Mouse (Mus musculus): ENCODE data around the gene Tshr. TPM values are rescaled to one million over a fixed set of nuclear protein-coding genes. Genes with fewer than 3 reads are reported as not detected.

Tshr gene
- polyA plus RNA-seq, 1 experiment from 2014 or later: not detected

DNA sequence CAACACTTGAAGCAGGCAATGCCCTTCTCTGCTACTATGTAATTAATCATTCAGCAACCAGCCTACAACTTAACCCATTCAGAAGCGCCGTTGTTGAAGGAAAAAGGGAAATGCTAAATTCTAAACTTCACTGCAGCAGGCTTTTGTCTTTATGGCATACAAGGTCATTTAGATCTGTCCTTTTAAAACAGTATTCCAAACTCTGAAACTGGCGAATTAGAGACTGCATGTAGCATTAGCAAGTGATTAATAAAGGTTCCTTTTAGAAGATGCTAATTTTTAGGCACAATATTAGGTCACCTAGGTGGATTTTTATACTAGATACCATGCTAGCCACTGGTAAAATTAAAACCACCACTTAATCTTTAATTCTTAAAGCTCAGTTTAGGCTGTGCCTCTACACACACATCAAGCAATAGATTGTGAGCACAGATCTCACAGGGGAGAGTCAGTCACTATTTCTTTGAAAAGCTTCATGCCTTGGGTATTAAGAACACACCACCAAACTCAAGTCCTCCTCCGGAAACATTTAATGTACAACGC lies 203.2 kb downstream of the Tshr start:
- H3K36me3 ChIP-seq (ENCODE audit: inconsistent target): peaks cover 10% of the 10 kb centered on the region; the same call in 1 of the 2 replicates
- peak overlapping the region; percentile 75 for H3K4me3 ChIP-seq (ENCODE audit: inconsistent target)
- 5% methylated on average over 5 of the region's 5 CpGs for WGBS (ENCODE audit: missing documents)
- H3K79me2 ChIP-seq (ENCODE audit: inconsistent target): peaks cover 59% of the 10 kb centered on the region
- H3K27ac ChIP-seq: peak overlapping the region; percentile 91

DNA sequence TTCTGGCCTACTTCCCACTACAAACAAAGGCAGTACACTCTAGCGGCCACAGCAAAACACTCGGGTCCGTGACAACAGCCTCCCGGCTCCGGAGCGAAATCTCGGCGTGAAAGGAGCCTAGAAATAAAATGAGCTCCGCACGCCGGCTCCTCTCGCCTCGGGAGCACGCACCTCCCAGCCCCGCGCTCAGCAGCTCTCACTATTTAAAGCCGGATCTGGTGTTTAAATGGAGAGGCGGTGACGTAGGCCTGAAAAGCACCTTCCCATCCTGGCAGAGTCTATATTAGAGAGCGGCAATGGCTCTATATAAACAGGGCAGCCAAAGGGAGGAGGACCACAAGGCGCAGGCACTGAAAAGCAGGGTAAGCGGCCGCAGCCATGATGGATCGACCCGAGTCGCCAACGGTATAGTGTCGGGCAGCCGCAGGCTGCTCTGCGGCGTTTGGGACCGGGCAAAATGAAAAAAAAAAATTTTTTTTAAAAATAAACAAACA lies 203.9 kb downstream of the Tshr start:
- H3K4me3 ChIP-seq (ENCODE audit: inconsistent target): peak overlapping the region; percentile 75
- H3K79me2 ChIP-seq (ENCODE audit: inconsistent target): peaks cover 52% of the 10 kb centered on the region
- peaks cover 9% of the 10 kb centered on the region; the same call in 1 of the 2 replicates for H3K36me3 ChIP-seq (ENCODE audit: inconsistent target)
- WGBS (ENCODE audit: missing documents): 2% methylated on average over 32 of the region's 32 CpGs
- H3K27ac ChIP-seq: peak overlapping the region; percentile 91

DNA sequence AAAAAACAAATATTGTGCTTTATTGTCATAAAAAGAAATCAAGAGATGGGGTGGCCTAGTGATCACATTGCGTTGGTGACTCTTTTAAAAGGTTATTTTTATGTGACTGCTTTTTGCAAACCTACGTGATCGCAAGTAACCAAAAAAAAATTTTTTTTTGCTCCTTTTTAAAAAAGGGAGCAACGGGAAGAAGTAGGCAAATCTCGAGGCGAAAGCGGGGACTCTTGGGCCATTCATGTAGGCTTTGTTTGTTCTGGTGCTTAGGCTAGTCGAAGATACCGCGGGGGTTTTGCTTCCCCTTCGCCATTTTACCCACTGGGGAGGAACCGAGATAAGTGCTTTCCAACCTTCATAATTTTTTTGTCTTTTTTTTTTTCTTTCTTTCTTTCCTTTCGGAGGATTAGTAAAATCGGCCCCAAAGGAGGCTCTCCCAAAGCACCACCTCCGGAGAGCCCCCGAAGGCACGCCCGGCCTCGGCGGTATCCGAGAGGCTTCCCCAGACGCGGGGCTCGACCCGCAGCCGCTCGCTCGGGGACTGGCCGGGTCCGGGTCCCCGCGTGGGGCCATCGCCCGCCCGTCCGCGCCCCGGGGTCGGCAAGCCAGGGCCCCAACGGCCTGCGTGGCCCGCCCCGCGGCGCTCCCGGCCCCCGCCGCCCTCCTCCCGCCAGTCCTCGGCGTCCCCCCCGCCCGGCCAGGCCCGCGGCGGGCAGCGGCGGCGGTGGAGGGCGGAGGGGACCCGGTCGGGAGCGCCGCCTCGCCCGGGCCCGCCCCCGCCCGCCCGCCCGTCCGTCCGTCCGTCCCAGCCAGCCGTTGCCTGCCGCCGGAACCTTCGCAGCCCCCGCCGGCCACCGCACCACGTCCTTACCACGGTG lies 204.5 kb downstream of the Tshr start:
- WGBS (ENCODE audit: missing documents): under 1% methylated on average over 36 of the region's 83 CpGs
- H3K79me2 ChIP-seq (ENCODE audit: inconsistent target): peaks cover 46% of the 10 kb centered on the region
- peak overlapping the region; percentile 84 for H3K4me3 ChIP-seq (ENCODE audit: inconsistent target)
- H3K27ac ChIP-seq: peak overlapping the region; percentile 95
- 0 out of 2 replicates have a peak, but pooled peaks cover 5% of the 10 kb centered on the region for H3K36me3 ChIP-seq (ENCODE audit: inconsistent target)

DNA sequence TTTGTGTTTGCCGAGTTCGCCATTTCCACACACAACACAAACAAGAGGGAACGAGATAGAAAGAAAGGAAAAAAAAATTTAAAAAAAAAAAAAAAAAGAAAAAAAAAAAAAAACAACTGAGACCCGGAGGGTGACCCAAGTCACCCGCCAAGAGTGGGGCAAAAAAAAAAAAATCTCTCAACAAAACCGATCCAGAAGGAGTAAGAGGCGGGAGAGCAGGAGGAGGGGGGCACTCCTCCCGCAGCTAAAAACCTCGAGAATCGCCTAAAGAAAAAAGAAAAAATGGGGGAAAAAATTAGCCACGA lies 205.1 kb downstream of the Tshr start:
- Histone ChIP-seq H3K79me2 (ENCODE audit: inconsistent target) (peaks cover 40% of the 10 kb centered on the region), H3K36me3 (ENCODE audit: inconsistent target) (no peaks in the 10 kb centered on the region), H3K4me3 (ENCODE audit: inconsistent target) (peak overlapping the region; percentile 84), H3K27ac (peak overlapping the region; percentile 95)
- 0% methylated on average over 7 of the region's 11 CpGs for WGBS (ENCODE audit: missing documents)

DNA sequence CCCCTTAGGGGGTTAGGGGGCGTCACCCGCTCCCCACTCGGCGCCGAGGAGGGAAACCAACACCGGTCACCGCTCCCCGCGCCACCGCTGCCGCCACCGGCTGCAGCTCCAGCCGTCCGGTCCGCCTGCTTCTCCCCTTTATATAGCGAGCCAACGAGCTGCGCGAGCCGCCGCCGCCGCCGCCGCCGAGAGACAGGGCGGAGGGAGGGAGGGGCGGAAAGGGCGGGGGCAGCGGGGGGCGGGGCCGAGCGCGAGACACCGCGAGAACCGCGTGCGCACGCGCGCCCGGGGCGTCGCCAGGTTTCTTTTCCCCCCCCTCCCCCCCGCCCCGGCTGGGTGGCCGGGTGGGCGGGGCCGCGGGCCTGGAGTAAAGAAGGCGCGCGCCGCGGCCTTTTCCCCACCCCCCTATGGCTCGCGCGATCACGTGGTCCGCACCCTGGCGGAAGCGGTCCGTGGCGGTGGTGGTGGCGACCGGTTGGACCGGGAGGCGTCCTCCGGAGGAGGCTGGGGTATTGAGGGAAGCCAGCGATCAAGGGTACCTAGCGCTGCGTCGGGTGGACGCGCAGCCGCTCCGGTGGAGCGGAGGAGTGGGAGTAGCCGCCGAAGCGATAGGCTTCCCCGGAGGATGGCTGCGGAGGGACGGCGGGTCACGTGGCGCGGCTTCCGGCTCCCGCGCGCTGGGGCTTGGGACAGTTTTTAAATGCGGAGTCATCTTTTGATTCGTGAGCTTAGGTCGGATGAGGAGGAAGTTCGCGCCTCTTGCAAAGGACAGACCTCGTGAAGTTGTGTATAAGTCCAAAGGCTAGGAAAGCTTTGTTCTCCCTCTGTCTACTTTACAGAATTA lies 205.7 kb downstream of the Tshr start, which contains the start of gene Gtf2a1:
Gene Gtf2a1 (minus strand): TSS at position 641 of the 844 bp plus-strand sequence.
- H3K27ac ChIP-seq: peak within 1 kb of the TSS; percentile 98
- peaks cover 34% of the 10 kb centered on the region for H3K79me2 ChIP-seq (ENCODE audit: inconsistent target)
- no peaks in the 10 kb centered on the region for H3K36me3 ChIP-seq (ENCODE audit: inconsistent target)
- H3K4me3 ChIP-seq (ENCODE audit: inconsistent target): peak within 1 kb of the TSS; percentile 84
- 1% methylated on average over 72 of the region's 99 CpGs for WGBS (ENCODE audit: missing documents)

DNA sequence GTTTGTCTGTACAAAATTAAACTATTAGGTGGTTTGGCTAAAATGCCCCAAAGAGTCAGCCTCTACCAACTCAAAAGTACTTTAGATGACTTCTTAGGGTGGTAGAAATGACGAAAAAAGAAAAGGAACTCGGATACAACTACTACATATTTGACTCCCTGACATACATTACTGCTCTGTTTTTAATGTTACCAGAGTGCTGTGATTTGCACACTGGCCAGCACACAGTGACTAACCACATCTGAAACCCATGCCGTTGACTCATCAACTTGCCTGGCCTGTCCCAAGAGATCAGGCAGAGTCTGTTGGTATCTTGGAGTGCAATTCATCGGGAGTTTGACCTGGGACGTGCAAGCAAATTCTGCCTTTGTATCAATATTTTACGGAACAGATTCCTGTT lies 206.4 kb downstream of the Tshr start:
- Histone ChIP-seq H3K27ac (peak overlapping the region; percentile 98), H3K4me3 (ENCODE audit: inconsistent target) (peak overlapping the region; percentile 19), H3K36me3 (ENCODE audit: inconsistent target) (no peaks in the 10 kb centered on the region), H3K79me2 (ENCODE audit: inconsistent target) (peaks cover 31% of the 10 kb centered on the region)
- 29% methylated on average over 6 of the region's 6 CpGs for WGBS (ENCODE audit: missing documents)

DNA sequence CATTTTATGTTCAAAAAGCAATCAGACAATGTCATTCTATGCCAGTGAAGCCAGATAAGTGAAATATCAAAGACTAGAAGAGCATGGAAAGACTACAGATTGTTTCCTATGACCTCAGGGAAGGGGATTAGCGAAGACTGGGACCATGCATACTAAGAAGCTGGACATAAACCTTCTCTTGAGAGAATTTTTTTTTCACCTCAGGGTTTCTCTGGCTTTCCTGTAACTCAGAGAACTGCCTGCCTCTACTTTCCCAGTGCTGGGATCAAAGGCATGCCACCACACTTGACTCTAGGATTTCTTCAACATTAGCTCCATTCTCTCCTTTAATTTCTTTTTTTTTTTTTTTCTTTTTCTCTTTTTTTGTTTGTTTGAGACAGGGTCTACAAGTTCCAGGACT lies 206.8 kb downstream of the Tshr start:
- 90% methylated on average over 1 of the region's 1 CpGs for WGBS (ENCODE audit: missing documents)
- H3K4me3 ChIP-seq (ENCODE audit: inconsistent target): peak overlapping the region; percentile 19; the same call in 1 of the 2 replicates

DNA sequence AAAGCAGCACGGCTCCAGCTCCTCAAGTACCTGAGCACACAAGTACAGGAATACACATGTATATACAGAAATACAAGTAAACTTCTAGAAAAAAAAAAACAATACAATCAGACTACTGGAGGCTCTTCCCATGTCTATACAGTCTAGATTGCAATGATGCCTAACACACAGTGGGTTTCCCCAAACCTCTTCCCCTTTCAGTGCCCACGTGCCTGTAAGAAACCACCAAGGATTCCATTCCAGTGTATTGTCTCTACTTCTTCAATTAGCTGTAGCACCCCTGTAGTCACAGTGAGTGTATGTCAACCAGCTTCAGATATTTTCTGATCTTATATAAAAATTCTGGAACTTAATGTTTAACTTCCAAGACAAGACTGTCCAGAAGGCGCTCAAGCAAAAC lies 207.8 kb downstream of the Tshr start:
- WGBS (ENCODE audit: missing documents): 46% methylated on average over 3 of the region's 3 CpGs
- Histone ChIP-seq H3K79me2 (ENCODE audit: inconsistent target) (peaks cover 17% of the 10 kb centered on the region), H3K4me3 (ENCODE audit: inconsistent target) (no peak overlapping the region), H3K27ac (peak overlapping the region; percentile 98), H3K36me3 (ENCODE audit: inconsistent target) (no peaks in the 10 kb centered on the region)

More for the DNA sequence above, 206.8 kb downstream of the Tshr start:
- Histone ChIP-seq H3K79me2 (ENCODE audit: inconsistent target) (peaks cover 26% of the 10 kb centered on the region), H3K27ac (peak overlapping the region; percentile 98), H3K36me3 (ENCODE audit: inconsistent target) (no peaks in the 10 kb centered on the region)

Other genes starting within 250 kb of the Tshr start
- gene Cep128, start 154 bp upstream of the Tshr start, polyA plus RNA-seq (2018): 5.3 to 17.9 TPM (median 7.8 TPM) in 3 replicates
- gene Gtf2a1, start 205.9 kb downstream of the Tshr start, polyA plus RNA-seq (2018): 25.3 to 34.3 TPM (median 28.7 TPM) in 3 replicates

Measured in macrophage (primary cell).